Mouse (Mus musculus) kidney, embryonic 14.5 days (tissue): Measurements from ENCODE around the gene Il34. TPM values are rescaled to one million over a fixed set of nuclear protein-coding genes. Genes with fewer than 3 reads are reported as not detected.
A peak's percentile ranks its signal among the peaks of the same experiment; 100 is the strongest.

Source experiments
- ATAC-seq: fragments of 200-750 bp; cut with Nextera tagmentation; 2 replicates; pipeline ENCODE4 v1.8.0; 2017; ENCODE audit warnings: moderate number of reproducible peaks, mild to moderate bottlenecking, moderate TSS enrichment, moderate library complexity; ENCODE audit not compliant: low FRiP score, low TSS enrichment
- H3K27ac ChIP-seq: fragments of 300-500 bp; sonication (generic); 2 replicates; pipeline ENCODE4 v1.5.1; 2014; ENCODE audit warnings: low read depth, mild to moderate bottlenecking, low read length, moderate library complexity, mixed read lengths
- H3K27me3 ChIP-seq: fragments of 300-500 bp; sonication (generic); 2 replicates; pipeline ENCODE4 v1.6.1; 2014; ENCODE audit warnings: mild to moderate bottlenecking, low read length; ENCODE audit not compliant: control insufficient read depth, insufficient read depth
- H3K36me3 ChIP-seq: fragments of 300-500 bp; sonication (generic); 2 replicates; pipeline ENCODE4 v1.6.1; 2014; ENCODE audit warnings: low read length, mixed read lengths; ENCODE audit not compliant: control insufficient read depth, insufficient read depth
- H3K4me1 ChIP-seq: fragments of 300-500 bp; sonication (generic); 2 replicates; pipeline ENCODE4 v1.6.1; 2014; ENCODE audit warnings: low read length, mixed read lengths; ENCODE audit not compliant: control insufficient read depth, insufficient read depth
- H3K4me2 ChIP-seq: fragments of 300-500 bp; sonication (generic); replicated peaks from 2 replicates; pipeline ENCODE4 v1.6.1; 2014; ENCODE audit warnings: low read depth, mild to moderate bottlenecking, low read length
- H3K4me3 ChIP-seq: fragments of 300-500 bp; sonication (generic); 2 replicates; pipeline ENCODE4 v1.5.1; 2014; ENCODE audit warnings: mild to moderate bottlenecking, low read length
- H3K9ac ChIP-seq: fragments of 300-500 bp; sonication (generic); 2 replicates; pipeline ENCODE4 v1.6.1; 2014; ENCODE audit warnings: low read depth, mild to moderate bottlenecking, low read length, moderate library complexity
- H3K9me3 ChIP-seq: fragments of 300-500 bp; sonication (generic); 2 replicates; pipeline ENCODE4 v1.6.1; 2016; ENCODE audit warnings: low read length; ENCODE audit not compliant: control insufficient read depth
- WGBS: fragments of 180-500 bp; shearing (Covaris S2); extraction: QIAGEN DNeasy Blood & Tissue Kit; methylation state at CpG from one replicate; pipeline ENCODE4 v1.1.7; 2014; 5-methylcytosine and 5-hydroxymethylcytosine counted together
- polyA plus RNA-seq: library from polyadenylated mRNA; unstranded; fragments of >200 nt; fragmentation: Nextera tagmentation; extraction: Ambion mirVana; gene quantifications from 2 replicates; pipeline ENCODE4 v1.2.1, GENCODE M21; 2014

Gene Il34
- polyA plus RNA-seq, 1 experiment from 2014 or later: 1.7 TPM

DNA sequence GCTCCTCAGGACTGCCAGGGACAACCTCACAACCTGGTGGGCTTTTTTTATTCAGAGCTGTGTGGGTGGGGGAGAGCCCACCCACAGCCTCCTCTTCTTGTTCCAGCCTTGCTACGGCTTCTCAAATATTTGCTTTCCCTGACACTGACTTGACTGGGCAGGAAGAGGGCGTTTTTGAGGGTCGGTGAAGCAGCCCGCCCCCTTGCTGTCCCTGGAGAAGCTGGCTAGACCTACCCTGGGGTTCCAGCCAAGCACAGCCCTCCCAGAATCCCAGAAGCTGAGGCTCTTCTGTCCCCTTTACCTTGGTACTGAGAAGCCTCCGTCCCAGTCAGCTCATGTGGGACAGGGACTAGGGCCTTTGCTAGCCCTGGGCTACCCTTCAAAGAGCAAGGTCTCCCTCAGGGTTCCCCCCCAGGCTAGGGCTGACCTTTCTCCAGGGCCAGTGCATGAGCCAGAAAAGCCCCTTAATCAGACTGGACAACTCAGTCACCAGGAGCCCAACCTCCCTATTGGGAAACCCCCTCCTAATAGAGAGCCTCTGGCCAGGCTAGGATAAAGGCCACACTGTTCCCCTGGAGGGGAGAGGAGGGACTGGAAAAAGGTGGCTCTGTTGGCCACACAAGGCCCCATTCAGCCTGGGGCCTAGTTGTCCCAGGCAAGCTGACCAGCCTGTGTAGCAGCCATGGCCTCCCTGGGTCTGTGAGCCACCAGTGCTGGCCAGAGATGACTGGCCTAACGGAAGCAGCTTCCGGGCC is 80.5 kb downstream of the Il34 start:
- WGBS: 39% methylated on average over 7 of the region's 7 CpGs
- H3K27me3 ChIP-seq: no peaks in the 10 kb centered on the region
- peak overlapping the region; percentile 48; the same call in 1 of the 2 replicates for H3K27ac ChIP-seq
- H3K4me3 ChIP-seq: no peak overlapping the region
- ATAC-seq: no peak
- H3K4me2 ChIP-seq: no peak overlapping the region
- H3K9me3 ChIP-seq: no peaks in the 10 kb centered on the region
- peaks cover 36% of the 10 kb centered on the region for H3K36me3 ChIP-seq
- H3K4me1 ChIP-seq: peaks cover 52% of the 10 kb centered on the region
- 0 out of 2 replicates have a peak overlapping the region, but pooled peaks have one; percentile 20 for H3K9ac ChIP-seq

DNA sequence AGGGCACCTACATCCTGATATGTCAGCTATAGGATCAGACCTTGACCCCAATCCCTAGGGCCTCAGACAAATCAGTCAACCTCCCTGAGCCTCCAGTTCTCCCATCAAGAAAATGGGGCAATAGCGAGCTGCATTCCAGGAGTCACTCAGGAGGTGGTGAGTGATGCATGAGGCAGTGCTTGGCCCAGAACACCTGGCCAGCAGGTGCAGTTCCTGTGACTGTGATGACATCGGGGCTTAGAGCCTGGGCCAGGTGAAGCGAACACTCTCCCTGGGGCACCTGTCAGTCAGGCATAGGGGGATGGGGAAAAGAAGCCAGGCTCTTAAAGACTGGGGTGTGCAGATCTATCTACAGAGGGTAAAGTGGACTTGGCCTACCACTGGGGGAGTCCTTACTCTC is 81.2 kb downstream of the Il34 start:
- Histone ChIP-seq H3K27me3 (no peaks in the 10 kb centered on the region), H3K4me2 (0 out of 2 replicates have a peak overlapping the region, but pooled peaks have one; percentile 15), H3K27ac (no peak overlapping the region), H3K4me1 (peaks cover 60% of the 10 kb centered on the region), H3K4me3 (no peak overlapping the region), H3K36me3 (peaks cover 29% of the 10 kb centered on the region), H3K9ac (peak overlapping the region; percentile 28; the same call in 1 of the 2 replicates), H3K9me3 (no peaks in the 10 kb centered on the region)
- ATAC-seq: no peak
- 73% methylated on average over 3 of the region's 3 CpGs for WGBS

DNA sequence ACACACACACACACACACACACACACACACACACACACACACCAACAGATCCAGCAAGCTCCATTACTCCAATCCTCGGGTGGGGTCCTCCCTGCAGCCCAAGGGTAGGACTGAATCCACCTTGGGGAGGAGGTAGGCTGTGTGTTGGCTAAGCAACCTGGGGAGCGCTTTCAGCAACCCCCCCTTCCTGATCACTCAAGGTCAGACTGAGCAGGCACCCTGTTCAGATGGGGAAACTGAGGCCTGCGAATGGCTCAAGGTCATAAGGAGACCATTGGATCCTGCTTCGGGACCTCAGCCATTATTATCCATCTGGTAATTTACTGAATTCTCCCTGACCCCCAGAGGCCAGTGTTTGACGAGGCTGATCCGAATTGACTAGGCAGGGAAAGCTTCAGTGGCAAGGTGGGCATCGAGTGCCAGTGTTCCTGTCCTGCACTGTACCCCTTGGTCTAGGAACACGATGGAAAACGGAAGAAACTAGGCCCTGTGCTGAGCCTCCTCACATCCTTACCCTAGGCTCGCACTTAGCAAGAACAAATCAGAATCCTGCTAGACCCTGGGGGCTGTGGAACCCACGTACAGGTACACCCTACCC is 83.2 kb downstream of the Il34 start:
- ATAC-seq: no peak
- peak overlapping the region; percentile 97 for H3K9ac ChIP-seq
- WGBS: 42% methylated on average over 11 of the region's 11 CpGs

DNA sequence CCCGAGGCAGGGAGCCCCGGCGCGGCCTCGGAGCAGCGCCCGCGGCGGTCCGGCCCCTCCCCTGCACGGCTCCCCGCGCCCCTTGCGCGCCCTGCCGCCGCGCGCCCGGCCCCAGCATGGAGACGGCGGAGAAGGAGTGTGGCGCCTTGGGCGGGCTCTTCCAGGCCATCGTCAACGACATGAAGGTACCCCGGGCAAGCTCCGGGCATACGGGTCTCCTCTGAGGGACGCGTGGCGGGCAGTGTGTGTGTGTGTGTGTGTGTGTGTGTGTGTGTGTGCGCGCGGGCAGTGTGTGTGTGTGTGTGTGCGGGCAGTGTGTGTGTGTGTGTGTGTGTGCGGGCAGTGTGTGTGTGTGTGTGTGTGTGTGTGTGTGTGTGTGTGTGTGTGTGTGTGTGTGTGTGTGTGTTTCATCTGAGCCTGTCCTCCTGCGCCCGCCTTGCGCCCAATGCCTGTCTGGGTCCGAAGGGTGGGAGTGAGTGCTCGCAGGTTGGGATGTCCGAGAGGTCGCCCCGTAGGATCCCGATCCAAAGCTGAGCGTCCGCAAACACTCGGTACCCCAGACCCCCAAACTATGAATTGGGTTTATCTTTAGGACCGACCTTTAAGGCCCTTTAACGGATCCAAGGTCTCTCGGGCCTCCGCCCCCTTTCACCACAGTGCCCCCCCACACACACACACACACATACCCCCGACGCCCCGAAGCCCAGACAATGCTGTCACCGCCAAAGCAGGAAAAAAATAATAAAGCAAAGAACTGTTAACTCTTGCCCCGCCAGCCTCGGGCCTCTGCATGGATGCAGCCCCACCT is 83.9 kb downstream of the Il34 start:
- no peaks in the 10 kb centered on the region for H3K9me3 ChIP-seq
- ATAC-seq: peak; percentile 43
- peak overlapping the region; percentile 89 for H3K4me2 ChIP-seq
- H3K9ac ChIP-seq: peak overlapping the region; percentile 97
- no peaks in the 10 kb centered on the region for H3K27me3 ChIP-seq
- WGBS: under 1% methylated on average over 38 of the region's 59 CpGs
- peaks cover 3% of the 10 kb centered on the region; the same call in 1 of the 2 replicates for H3K36me3 ChIP-seq
- peak overlapping the region; percentile 72 for H3K4me3 ChIP-seq
- H3K27ac ChIP-seq: peak overlapping the region; percentile 69; the same call in 1 of the 2 replicates
- H3K4me1 ChIP-seq: peaks cover 80% of the 10 kb centered on the region

More for the DNA sequence above, 83.2 kb downstream of the Il34 start:
- Histone ChIP-seq H3K4me2 (peak overlapping the region; percentile 89), H3K27me3 (no peaks in the 10 kb centered on the region), H3K27ac (0 out of 2 replicates have a peak overlapping the region, but pooled peaks have one; percentile 14), H3K4me1 (peaks cover 79% of the 10 kb centered on the region), H3K9me3 (no peaks in the 10 kb centered on the region), H3K36me3 (peaks cover 9% of the 10 kb centered on the region), H3K4me3 (peak overlapping the region; percentile 72)

DNA sequence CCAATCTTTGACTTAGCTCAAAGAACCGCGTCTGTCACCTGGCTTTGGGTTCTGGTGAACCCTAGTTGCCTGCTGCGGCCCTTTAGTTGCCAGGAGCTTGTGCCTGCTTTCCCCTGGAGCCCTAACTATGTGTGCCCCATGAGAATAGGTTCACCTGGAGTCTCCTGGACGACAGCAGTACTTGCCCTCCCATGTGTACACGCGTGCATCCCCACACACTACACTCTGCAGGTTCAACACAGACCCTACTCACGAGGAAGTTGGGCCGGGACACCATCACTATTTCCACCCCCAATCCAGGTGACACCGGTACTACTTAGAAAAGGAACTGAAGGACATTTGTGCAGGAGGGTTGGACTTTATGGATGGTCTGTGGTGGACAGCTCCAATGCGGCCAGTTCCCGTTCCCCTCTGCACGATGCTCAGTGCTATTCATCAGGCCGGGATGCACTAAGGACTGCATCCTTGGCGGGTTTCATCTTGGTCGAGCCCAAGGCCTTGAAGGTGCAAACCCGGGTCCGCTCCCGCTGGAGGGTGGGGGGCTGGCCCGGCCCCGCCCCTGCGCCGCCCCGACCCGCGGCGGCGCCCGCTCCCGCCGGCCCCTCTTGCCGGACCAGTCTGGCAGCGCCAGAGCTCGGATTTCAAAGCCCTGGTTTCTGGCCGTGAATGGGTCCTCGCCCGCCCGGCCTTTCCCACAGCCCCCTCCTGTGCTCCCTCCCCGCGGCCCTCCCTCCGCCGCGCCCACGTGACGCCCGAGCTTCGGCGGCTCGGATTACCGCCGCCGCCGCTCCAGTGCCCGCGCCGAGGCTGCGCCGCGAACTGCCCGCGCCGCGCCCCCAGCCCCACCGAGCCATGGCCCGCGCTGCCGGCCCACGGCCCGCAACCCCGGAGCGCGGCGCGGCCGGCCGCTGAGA is 84.8 kb downstream of the Il34 start, which contains the start of gene Mtss1l:
TSS of gene Mtss1l (plus strand) at position 792 of the 914 bp plus-strand sequence.
- Histone ChIP-seq H3K27me3 (no peaks in the 10 kb centered on the region), H3K36me3 (no peaks in the 10 kb centered on the region; the same call in 1 of the 2 replicates), H3K4me1 (peaks cover 83% of the 10 kb centered on the region), H3K4me2 (peak within 1 kb of the TSS; percentile 89), H3K27ac (peak within 1 kb of the TSS; percentile 69; the same call in 1 of the 2 replicates), H3K9me3 (no peaks in the 10 kb centered on the region), H3K4me3 (peak within 1 kb of the TSS; percentile 72), H3K9ac (peak within 1 kb of the TSS; percentile 97)
- ATAC-seq: peak; percentile 89
- 4% methylated on average over 63 of the region's 75 CpGs for WGBS

DNA sequence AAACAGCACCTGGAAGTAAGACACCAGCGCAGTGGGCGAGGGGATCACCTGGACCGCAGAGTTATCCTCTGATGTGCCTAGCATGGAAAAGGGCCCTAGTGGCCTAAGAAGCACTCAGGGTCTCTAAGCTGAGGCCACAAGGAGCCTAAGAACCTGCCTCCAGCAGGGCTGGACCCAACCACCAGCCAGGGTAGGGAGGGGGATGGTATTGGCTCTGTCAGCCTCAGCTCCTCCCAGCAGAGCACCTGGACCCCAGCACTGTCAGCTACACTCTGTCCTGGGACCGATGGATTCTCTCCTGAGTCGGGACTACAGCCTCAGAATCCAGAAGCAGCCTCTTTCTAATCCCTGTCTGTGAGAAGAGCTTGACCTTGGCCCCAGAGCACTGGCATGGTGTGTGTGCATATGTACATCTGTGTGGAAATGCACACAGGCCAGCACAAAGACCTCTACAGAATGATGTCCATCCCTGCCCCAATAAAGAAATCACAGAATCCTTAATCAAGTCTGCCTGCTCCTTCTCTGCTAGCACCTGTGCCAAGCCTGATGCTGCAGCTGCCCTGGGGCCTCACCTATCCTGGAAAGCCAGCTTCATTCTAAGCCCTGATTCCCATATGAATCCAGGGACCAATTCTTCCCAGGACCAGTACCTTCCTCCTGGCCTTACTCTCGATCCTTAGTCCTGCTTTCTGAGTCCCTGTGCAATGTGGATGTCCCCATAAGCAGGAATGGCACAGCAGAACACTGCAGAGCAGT is 85.6 kb downstream of the Il34 start:
- Histone ChIP-seq H3K4me3 (no peak overlapping the region; the same call in 1 of the 2 replicates), H3K27ac (peak overlapping the region; percentile 69; the same call in 1 of the 2 replicates), H3K9ac (no peak overlapping the region), H3K4me2 (peak overlapping the region; percentile 89; the same call in 1 of the 2 replicates), H3K4me1 (peaks cover 84% of the 10 kb centered on the region), H3K27me3 (no peaks in the 10 kb centered on the region), H3K9me3 (no peaks in the 10 kb centered on the region), H3K36me3 (no peaks in the 10 kb centered on the region)
- 60% methylated on average over 6 of the region's 6 CpGs for WGBS
- ATAC-seq: no peak

DNA sequence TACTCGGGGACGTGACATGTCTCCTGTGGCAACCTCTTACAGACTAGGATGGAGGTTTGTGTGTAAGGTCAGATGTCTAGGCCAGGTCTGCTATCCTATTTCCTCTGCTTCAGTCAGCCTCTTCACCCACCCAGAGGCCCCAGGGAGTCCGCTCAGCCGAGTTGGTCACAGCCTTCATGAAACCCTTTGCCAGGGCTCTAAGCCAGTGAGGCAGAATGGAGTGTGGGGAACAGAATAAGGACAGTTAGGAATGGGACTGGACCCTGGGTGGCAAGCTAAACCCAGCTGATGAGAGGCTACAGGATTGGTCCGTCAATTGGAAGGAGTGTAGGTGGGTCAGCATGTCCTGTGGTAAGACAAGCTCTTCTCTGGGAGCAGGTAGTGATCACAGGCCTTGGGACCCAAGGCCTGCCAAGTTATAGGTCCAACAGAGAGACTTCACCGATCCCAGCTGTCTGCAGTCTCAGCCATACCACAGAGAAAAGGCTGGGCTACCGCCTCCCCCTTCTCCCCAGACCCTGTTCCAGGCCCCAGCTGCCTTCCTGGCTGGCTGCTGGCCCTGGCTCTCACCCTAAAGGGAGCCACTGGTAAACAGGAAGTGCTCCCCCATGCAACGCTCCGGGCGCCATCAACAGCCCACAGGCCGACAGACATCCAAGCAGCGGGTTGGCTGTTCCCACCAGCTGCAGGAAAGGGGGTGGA is 86.6 kb downstream of the Il34 start:
- Histone ChIP-seq H3K4me3 (no peak overlapping the region), H3K27me3 (no peaks in the 10 kb centered on the region), H3K4me1 (peaks cover 74% of the 10 kb centered on the region), H3K36me3 (0 out of 2 replicates have a peak, but pooled peaks cover 4% of the 10 kb centered on the region), H3K4me2 (no peak overlapping the region), H3K9ac (no peak overlapping the region), H3K9me3 (no peaks in the 10 kb centered on the region), H3K27ac (peak overlapping the region; percentile 55)
- no peak for ATAC-seq
- WGBS: 24% methylated on average over 12 of the region's 12 CpGs
